Mouse (Mus musculus): ENCODE measurements around the gene Klhl30. TPM values are rescaled to one million over a fixed set of nuclear protein-coding genes. Genes with fewer than 3 reads are reported as not detected.

The Klhl30 gene
- polyA plus RNA-seq, 1 experiment from 2014 or later: 0.09 TPM

DNA sequence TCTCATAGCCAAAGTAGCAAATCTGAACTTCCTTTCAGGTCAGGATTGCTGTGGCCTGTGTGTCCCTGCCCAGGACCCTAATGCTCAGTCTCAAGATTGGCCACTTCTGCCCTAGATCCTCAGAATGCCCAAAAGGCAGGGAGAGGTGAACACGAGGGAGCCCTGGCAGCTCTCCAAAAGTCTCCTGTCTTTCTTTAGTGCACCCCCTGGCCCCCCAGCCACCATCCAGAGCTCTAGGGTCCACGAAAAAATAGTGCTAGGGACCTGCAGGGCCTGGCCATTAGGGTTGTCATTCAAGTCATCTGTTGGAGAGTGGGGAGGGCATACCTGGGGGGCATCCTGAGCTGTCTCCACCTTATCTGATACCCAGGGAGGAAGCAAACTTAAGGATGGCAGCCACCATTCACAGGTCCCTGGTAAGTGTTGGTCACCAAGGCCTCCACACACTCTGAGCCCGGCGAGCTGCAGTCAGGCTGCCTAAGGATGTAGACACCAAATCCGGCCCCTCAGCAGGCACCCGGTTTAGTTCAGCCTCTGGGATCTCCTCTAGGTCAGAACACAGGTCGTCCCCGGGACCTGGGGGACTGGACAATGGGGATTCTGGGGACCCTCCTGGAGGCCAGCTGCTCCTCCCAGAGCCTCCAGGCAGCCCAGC is 60.9 kb downstream of the Klhl30 start:
- Histone ChIP-seq H3K27ac (peak overlapping the region; percentile 95), H3K36me3 (peaks cover 10% of the 10 kb centered on the region), H3K4me3 (peak overlapping the region; percentile 68), H3K27me3 (ENCODE audit: low read depth, poor library complexity, severe bottlenecking) (peaks cover 10% of the 10 kb centered on the region; the same call in 1 of the 2 replicates), H3K4me1 (peaks cover 53% of the 10 kb centered on the region), H3K9me3 (replicated peaks) (no peaks in the 10 kb centered on the region)
- 63% methylated on average over 8 of the region's 8 CpGs for WGBS
- DNase-seq (ENCODE audit: low spot score): no peak

Other genes starting within 250 kb of the Klhl30 start
- gene Rbm44, start 205.9 kb upstream of the Klhl30 start, polyA plus RNA-seq (2016; fragmentation: Nextera tagmentation; extraction: Ambion mirVana): 0.53 and 0.68 TPM in 2 replicates
- gene Ramp1, start 171.2 kb upstream of the Klhl30 start, polyA plus RNA-seq (2016; fragmentation: Nextera tagmentation; extraction: Ambion mirVana): 0.16 and 0.23 TPM in 2 replicates
- 84.5 and 96.4 TPM in 2 replicates for gene Ube2f, start 100.7 kb upstream of the Klhl30 start, polyA plus RNA-seq (2016; fragmentation: Nextera tagmentation; extraction: Ambion mirVana)
- gene Scly, start 52.7 kb upstream of the Klhl30 start, polyA plus RNA-seq (2016; fragmentation: Nextera tagmentation; extraction: Ambion mirVana): 13.4 and 14.1 TPM in 2 replicates
- gene Espnl, start 28.9 kb upstream of the Klhl30 start, polyA plus RNA-seq (2016; fragmentation: Nextera tagmentation; extraction: Ambion mirVana): not detected in 2 replicates
- gene Erfe, start 15.4 kb downstream of the Klhl30 start, polyA plus RNA-seq (2016; fragmentation: Nextera tagmentation; extraction: Ambion mirVana): 1.4 and 1.8 TPM in 2 replicates
- 185 and 190 TPM in 2 replicates for gene Ilkap, start 47.8 kb downstream of the Klhl30 start, polyA plus RNA-seq (2016; fragmentation: Nextera tagmentation; extraction: Ambion mirVana)
- gene Hes6, start 63.0 kb downstream of the Klhl30 start, polyA plus RNA-seq (2016; fragmentation: Nextera tagmentation; extraction: Ambion mirVana): 86.2 and 111 TPM in 2 replicates
- 1.8 and 2.4 TPM in 2 replicates for gene Per2, start 108.3 kb downstream of the Klhl30 start, polyA plus RNA-seq (2016; fragmentation: Nextera tagmentation; extraction: Ambion mirVana)
- gene Traf3ip1, start 143.6 kb downstream of the Klhl30 start, polyA plus RNA-seq (2016; fragmentation: Nextera tagmentation; extraction: Ambion mirVana): 12.5 and 12.9 TPM in 2 replicates
- gene Asb1, start 189.5 kb downstream of the Klhl30 start, polyA plus RNA-seq (2016; fragmentation: Nextera tagmentation; extraction: Ambion mirVana): 6.2 and 6.5 TPM in 2 replicates